Mouse (Mus musculus) retina, postnatal 1 day (tissue): ENCODE measurements around the gene Ddb1.
A peak's percentile ranks its signal among the peaks of the same experiment; 100 is the strongest.

ENCODE experiments used
- DNase-seq: peaks from one replicate; pipeline ENCODE4 v3.0.0-alpha.2; 2012

The Ddb1 gene

GRCm38 (mm10) chr19:10605293-10605900 is at the start of gene Ddb1, which contains the start of gene Tkfc:
TSS of gene Ddb1 (plus strand) at chr19:10605327.
TSS of gene Tkfc (minus strand) at chr19:10605654.
- DNase-seq, result peak; percentile 99

GRCm38 (mm10) chr19:10555624-10556510 is 49.3 kb upstream of the Ddb1 start, which contains the start of gene Tmem216:
TSS of gene Tmem216 (minus strand) at chr19:10556238.
- peak; percentile 91 for DNase-seq

- no peak for DNase-seq
Measured at GRCm38 (mm10) chr19:10557001-10557400, 48.1 kb upstream of the Ddb1 start.

DNA sequence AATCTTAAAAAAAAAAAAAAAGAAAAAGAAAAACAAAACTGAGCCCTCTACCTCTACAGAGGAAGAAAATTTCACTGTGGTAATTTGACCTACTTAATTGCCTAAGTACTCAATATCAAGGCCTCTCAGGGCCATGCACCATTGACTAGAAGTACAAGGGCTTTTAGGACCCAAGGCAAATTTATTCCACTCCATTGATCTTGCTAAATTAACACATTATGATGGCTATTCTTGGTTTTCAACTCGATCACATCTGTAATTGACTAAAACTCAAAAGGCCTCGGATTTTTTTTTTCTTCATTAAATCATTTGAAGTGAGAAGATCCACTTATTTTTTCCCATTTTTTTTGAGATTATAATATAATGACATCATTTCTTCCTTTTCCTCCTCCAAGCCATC is 47.7 kb upstream of the Ddb1 start:
- DNase-seq, result peak; percentile 48

DNA sequence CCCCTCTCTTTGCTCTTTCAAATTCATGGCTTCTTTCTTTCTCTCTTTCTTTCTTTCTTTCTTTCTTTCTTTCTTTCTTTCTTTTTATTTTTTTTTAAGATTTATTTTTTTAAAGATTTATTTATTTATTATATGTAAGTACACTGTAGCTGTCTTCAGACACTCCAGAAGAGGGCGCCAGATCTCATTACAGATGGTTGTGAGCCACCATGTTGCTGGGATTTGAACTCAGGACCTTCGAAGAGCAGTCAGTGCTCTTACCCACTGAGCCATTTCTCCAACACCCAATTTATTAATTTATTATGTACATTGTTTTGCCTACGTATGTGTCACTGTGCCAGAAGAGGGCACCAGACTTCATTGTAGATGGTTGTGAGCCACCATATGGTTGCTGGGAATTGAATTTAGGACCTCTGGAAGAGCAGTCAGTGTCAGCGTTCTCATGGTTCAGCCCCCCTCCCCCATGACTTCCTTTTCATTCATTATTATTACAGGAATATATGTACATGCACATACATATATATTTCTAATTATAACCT is 47.2 kb upstream of the Ddb1 start:
- DNase-seq, result peak; percentile 18

GRCm38 (mm10) chr19:10560108-10560507 is 45.0 kb upstream of the Ddb1 start:
- DNase-seq, result peak; percentile 39

GRCm38 (mm10) chr19:10561558-10562314 is 43.4 kb upstream of the Ddb1 start:
- DNase-seq, result peak; percentile 85

GRCm38 (mm10) chr19:10562351-10562750 is 42.8 kb upstream of the Ddb1 start:
- DNase-seq, result no peak

DNA sequence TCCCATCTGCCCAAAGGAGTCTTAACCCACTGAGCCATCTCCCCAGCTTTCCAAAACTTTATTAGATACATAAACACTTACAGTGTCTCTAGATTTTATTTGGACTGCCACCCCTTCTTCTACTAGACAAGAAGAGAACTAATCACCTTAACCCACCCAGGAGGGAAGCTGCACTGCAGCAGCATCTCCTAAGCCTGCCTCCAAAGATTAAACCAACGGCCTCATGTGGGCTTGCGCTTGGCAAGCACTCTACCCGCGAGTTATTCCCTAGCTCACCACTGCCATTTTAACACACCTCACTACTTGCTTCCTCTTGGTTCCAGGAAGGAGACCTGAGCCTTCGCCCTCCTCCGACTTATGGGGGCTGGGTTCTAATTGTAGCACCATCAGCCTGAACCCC is 40.8 kb upstream of the Ddb1 start:
- no peak for DNase-seq

DNA sequence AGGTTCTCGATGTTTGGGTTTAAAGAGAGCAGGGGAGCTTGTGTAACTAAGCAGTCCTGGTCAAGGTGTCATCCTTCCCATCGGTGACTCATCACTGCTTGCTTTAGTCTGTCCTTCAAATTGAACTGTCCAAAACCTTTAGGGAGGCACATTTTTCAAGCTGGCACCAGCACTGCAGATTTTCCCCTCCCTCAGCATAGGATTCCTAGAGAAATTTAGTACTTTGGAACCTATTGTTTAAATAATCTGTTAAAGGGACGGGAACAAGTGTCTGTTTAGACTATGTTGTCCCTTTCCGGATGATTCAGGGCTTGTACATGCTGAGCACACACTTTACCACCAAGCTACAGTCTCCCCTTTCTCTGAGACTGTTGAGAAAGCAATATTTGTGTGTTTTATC is 39.9 kb upstream of the Ddb1 start:
- DNase-seq, result no peak

DNA sequence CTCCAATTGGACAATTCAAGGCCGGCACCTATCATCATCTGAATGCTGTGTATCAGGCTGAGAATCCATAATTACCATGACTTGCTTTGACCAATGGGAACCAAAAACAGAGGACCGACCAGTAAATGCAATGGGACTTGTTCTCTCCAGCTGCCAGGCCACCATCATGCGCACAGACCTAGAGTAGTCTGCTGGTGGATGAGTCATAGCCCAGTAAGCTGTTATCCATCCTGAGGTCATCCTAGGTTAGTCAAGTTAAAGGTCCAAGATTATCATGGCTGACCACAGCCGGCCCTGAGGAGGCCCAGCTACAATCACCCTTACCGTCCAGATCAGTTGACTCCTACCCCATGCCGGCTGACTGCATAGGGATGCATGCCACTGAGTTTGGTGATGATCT is 35.5 kb upstream of the Ddb1 start:
- no peak for DNase-seq

- peak; percentile 97 for DNase-seq
Measured at GRCm38 (mm10) chr19:10576690-10577561, 28.2 kb upstream of the Ddb1 start, which contains the start of the genes Cyb561a3 and Tmem138. TSS of gene Cyb561a3 (plus strand) at chr19:10577172. TSS of gene Tmem138 (minus strand) at chr19:10577362.

GRCm38 (mm10) chr19:10580102-10580501 is 25.0 kb upstream of the Ddb1 start:
- DNase-seq, result no peak

DNA sequence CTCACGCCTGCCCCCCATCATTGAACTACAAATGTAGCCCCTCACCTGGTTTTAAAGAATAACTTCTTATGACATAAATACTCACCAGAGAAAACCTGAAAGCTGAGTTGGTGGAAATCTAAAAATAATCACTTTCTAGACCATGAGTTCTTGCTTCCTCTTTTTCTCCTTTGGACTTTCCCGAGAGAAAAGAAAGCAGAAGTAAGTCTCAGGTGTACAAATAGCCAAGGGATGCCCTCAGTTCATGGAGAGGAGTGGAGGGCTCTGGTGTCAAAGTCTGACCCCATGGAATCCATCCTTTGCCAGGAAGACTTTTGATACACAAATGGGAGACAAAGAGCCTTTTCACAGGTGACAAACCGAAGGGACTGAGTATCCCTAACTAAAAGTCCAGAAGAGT is 24.4 kb upstream of the Ddb1 start:
- no peak for DNase-seq

GRCm38 (mm10) chr19:10581984-10582383 is 23.1 kb upstream of the Ddb1 start:
- no peak for DNase-seq

GRCm38 (mm10) chr19:10583550-10584146 is 21.5 kb upstream of the Ddb1 start:
- DNase-seq, result no peak

- no peak for DNase-seq
Measured at GRCm38 (mm10) chr19:10585112-10585511, 20.0 kb upstream of the Ddb1 start.

GRCm38 (mm10) chr19:10587231-10587630 is 17.9 kb upstream of the Ddb1 start:
- no peak for DNase-seq

GRCm38 (mm10) chr19:10589127-10589857 is 15.8 kb upstream of the Ddb1 start:
- DNase-seq, result no peak

DNA sequence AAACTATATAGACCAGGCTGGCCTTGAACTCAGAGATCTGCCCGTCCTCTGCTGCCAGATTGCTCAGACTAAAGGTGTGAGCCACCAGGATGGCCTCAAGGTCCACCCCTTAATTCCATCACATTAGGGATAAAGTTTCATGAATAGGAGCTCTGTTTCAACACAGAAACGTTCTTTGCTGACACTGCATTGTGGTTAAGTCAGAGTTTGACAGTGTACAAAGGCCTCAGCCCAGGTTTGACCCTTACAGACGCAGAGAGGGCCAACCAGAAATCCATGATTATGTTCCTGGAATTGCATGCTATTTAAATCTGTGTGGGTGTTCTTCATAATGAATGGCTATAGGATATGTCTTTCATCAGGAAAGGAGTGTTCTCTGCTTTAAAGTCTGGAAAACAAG is 14.8 kb upstream of the Ddb1 start:
- no peak for DNase-seq
